Mouse (Mus musculus) embryo, embryonic 9.5 days (tissue): ENCODE results near the gene Plcb4.
A peak's percentile ranks its signal among the peaks of the same experiment; 100 is the strongest.

Experiments
- DNase-seq: peaks from one replicate; pipeline ENCODE4 v3.0.0-alpha.2; 2017; ENCODE audit errors: extremely low spot score

The Plcb4 gene

GRCm38 (mm10) chr2:135658486-135659390 is at the start of gene Plcb4:
Plcb4 (plus strand) TSS chr2:135659011.
- DNase-seq: peak; percentile 91

- peak; percentile 3 for DNase-seq
These were observed 44.1 kb upstream of the Plcb4 start for GRCm38 (mm10) chr2:135614651-135615261.

- no peak for DNase-seq
These were observed 42.7 kb upstream of the Plcb4 start for GRCm38 (mm10) chr2:135616090-135616489.

- no peak for DNase-seq
These were observed 40.3 kb upstream of the Plcb4 start for GRCm38 (mm10) chr2:135618551-135618950.

- DNase-seq: no peak
These were observed 38.9 kb upstream of the Plcb4 start for GRCm38 (mm10) chr2:135619956-135620355.

- no peak for DNase-seq
These were observed 31.0 kb upstream of the Plcb4 start for GRCm38 (mm10) chr2:135627821-135628220.

GRCm38 (mm10) chr2:135637227-135637626 is 21.6 kb upstream of the Plcb4 start:
- DNase-seq: no peak

GRCm38 (mm10) chr2:135641002-135641401 is 17.8 kb upstream of the Plcb4 start:
- DNase-seq: no peak

- DNase-seq: no peak
These were observed 17.2 kb upstream of the Plcb4 start for GRCm38 (mm10) chr2:135641636-135642035.

GRCm38 (mm10) chr2:135646226-135646625 is 12.6 kb upstream of the Plcb4 start:
- no peak for DNase-seq

- no peak for DNase-seq
These were observed 12.2 kb upstream of the Plcb4 start for GRCm38 (mm10) chr2:135646654-135647053.

GRCm38 (mm10) chr2:135647985-135648384 is 10.8 kb upstream of the Plcb4 start:
- DNase-seq: no peak

GRCm38 (mm10) chr2:135650885-135651284 is 7.9 kb upstream of the Plcb4 start:
- no peak for DNase-seq

GRCm38 (mm10) chr2:135652040-135652439 is 6.8 kb upstream of the Plcb4 start:
- DNase-seq: no peak

- no peak for DNase-seq
These were observed 6.4 kb upstream of the Plcb4 start for GRCm38 (mm10) chr2:135652451-135652850.

GRCm38 (mm10) chr2:135655948-135656347 is 2.9 kb upstream of the Plcb4 start:
- DNase-seq: no peak

GRCm38 (mm10) chr2:135656586-135656985 is 2.2 kb upstream of the Plcb4 start:
- no peak for DNase-seq

GRCm38 (mm10) chr2:135659391-135660180 is 775 bp downstream of the Plcb4 start:
- DNase-seq: peak; percentile 70

GRCm38 (mm10) chr2:135660816-135661215 is 2.0 kb downstream of the Plcb4 start:
- no peak for DNase-seq

GRCm38 (mm10) chr2:135663785-135664184 is 5.0 kb downstream of the Plcb4 start:
- DNase-seq: no peak

GRCm38 (mm10) chr2:135667496-135667895 is 8.7 kb downstream of the Plcb4 start:
- DNase-seq: no peak

- no peak for DNase-seq
These were observed 13.8 kb downstream of the Plcb4 start for GRCm38 (mm10) chr2:135672459-135673104.
